Mouse (Mus musculus) urinary bladder, adult 18-20 months (tissue): ENCODE measurements at regions not wholly inside any gene's neighbourhood (a gene's known extent, or its start where the extent isn't known, plus 50 kb on each side); places are given as distances from the start of the nearest gene placed in this dataset.

Source experiments
- DNase-seq, 2 experiments: peaks; one replicate each; pipeline ENCODE4 v3.0.0; 2022; ENCODE audit warnings: low spot score in 2 of 2, mixed read lengths in 2 of 2

GRCm38 (mm10) chr11:71410582-71410981 lies 180.0 kb upstream of the Nlrp1b start:
- DNase-seq, result no peak

- DNase-seq, result no peak
These were observed 181.4 kb upstream of the Nlrp1b start for GRCm38 (mm10) chr11:71411958-71412357.

- DNase-seq, result no peak
These were observed 184.0 kb upstream of the Nlrp1b start for GRCm38 (mm10) chr11:71414403-71415140.

GRCm38 (mm10) chr11:71415451-71415850 lies 184.9 kb upstream of the Nlrp1b start:
- DNase-seq, result no peak

GRCm38 (mm10) chr11:71422291-71422840 lies 191.8 kb upstream of the Nlrp1b start:
- no peak for DNase-seq

- no peak for DNase-seq
These were observed 192.7 kb upstream of the Nlrp1b start for GRCm38 (mm10) chr11:71423242-71423641.

- DNase-seq, result no peak
These were observed 194.3 kb upstream of the Nlrp1b start for GRCm38 (mm10) chr11:71424879-71425278.

GRCm38 (mm10) chr11:71429739-71430138 lies 199.2 kb upstream of the Nlrp1b start:
- no peak for DNase-seq

GRCm38 (mm10) chr11:71434241-71434640 lies 203.7 kb upstream of the Nlrp1b start:
- no peak for DNase-seq

- DNase-seq, result no peak
These were observed 204.4 kb upstream of the Nlrp1b start for GRCm38 (mm10) chr11:71434886-71435285.

- DNase-seq, result no peak
These were observed 205.2 kb upstream of the Nlrp1b start for GRCm38 (mm10) chr11:71435745-71436144.

GRCm38 (mm10) chr11:71436335-71436734 lies 205.8 kb upstream of the Nlrp1b start:
- DNase-seq, result no peak

GRCm38 (mm10) chr11:71436801-71437200 lies 206.3 kb upstream of the Nlrp1b start:
- no peak for DNase-seq

GRCm38 (mm10) chr11:71439871-71440270 lies 209.3 kb upstream of the Nlrp1b start:
- DNase-seq, result no peak

GRCm38 (mm10) chr11:71440392-71440791 lies 209.9 kb upstream of the Nlrp1b start:
- DNase-seq, result no peak

GRCm38 (mm10) chr11:71444056-71444455 lies 213.5 kb upstream of the Nlrp1b start:
- DNase-seq, result no peak

GRCm38 (mm10) chr11:71446641-71447040 lies 216.1 kb upstream of the Nlrp1b start:
- no peak for DNase-seq

GRCm38 (mm10) chr11:71447841-71448745 lies 217.6 kb upstream of the Nlrp1b start:
- DNase-seq, result no peak

GRCm38 (mm10) chr11:71480094-71480493 lies 249.6 kb upstream of the Nlrp1b start:
- DNase-seq, result no peak

- DNase-seq, result no peak
These were observed 251.9 kb upstream of the Wscd1 start for GRCm38 (mm10) chr11:71497863-71498262.

- no peak for DNase-seq
These were observed 251.4 kb upstream of the Wscd1 start for GRCm38 (mm10) chr11:71498299-71498698.

GRCm38 (mm10) chr11:71502156-71502555 lies 247.6 kb upstream of the Wscd1 start:
- DNase-seq, result no peak
